ENCODE assay signal across 17 mouse cellular contexts in the genomic region with DNA sequence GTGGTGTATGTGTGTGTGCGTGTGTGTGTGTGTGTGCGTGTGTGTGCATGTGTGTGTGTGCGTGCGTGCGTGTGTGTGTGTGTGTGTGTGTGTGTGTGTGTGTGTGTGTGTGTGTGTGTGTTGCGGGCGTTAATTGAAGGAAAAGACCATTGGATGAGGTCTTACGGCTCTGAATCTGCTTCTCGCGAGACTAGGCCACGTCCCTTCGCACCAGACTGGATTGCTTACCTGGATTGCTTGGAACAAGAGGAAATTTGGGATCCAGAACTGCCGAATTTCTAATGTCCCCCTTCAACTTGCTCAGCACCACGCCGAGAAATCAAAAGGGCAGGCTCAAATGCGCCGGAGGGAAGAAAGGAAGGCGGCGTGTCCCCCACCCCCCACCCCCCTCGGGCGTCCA. TPM values are rescaled to one million over a fixed set of nuclear protein-coding genes. Genes with fewer than 3 reads are reported as not detected.
A peak's percentile ranks its signal among the peaks of the same experiment; 100 is the strongest.
DNase-seq lines count a peak whose midpoint lies in the region; ATAC-seq and TF ChIP-seq lines count a peak whose summit lies in the region.
"Had no signal": no experiment of that assay in that cellular context is flagged by ENCODE, and none has a peak within 500 bp of the region (broad histone marks: within the 10 kb centered on the region; RNA-seq: fewer than 3 reads in every experiment).

A gene (minus strand): TSS at position 366 of the 400 bp plus-strand sequence.

- peak within 1 kb of the TSS; percentile 34 for H3K4me2 ChIP-seq in heart, embryonic 14.5 days (ENCODE audit: low read length)
- H3K4me2 ChIP-seq in lung, embryonic 15.5 days, result peak within 1 kb of the TSS; percentile 13; the same call in 1 of the 2 replicates
- peak within 1 kb of the TSS; percentile 32 for H3K4me2 ChIP-seq in forebrain, embryonic 12.5 days
- H3K4me2 ChIP-seq: neural tube, embryonic 13.5 days had no signal

- peaks cover 54% of the 10 kb centered on the region for H3K27me3 ChIP-seq in heart, embryonic 14.5 days (ENCODE audit: control insufficient read depth, insufficient read depth, low read length)
- peaks cover 78% of the 10 kb centered on the region for H3K27me3 ChIP-seq in lung, embryonic 15.5 days
- H3K27me3 ChIP-seq in forebrain, embryonic 12.5 days, result peaks cover 79% of the 10 kb centered on the region

- H3K36me3 ChIP-seq in heart, embryonic 14.5 days (ENCODE audit: control insufficient read depth, insufficient read depth, low read length), result no peaks in the 10 kb centered on the region
- no peaks in the 10 kb centered on the region for H3K36me3 ChIP-seq in lung, embryonic 15.5 days
- H3K36me3 ChIP-seq in ES-E14 (ENCODE audit: control insufficient read depth, insufficient read depth, low read length, poor library complexity, severe bottlenecking), result no peaks in the 10 kb centered on the region
- H3K36me3 ChIP-seq in forebrain, embryonic 12.5 days (replicated peaks), result no peaks in the 10 kb centered on the region
- H3K36me3 ChIP-seq: neural tube, embryonic 13.5 days had no signal

- H3K9me3 ChIP-seq in heart, embryonic 14.5 days (ENCODE audit: control insufficient read depth, low read length), result no peaks in the 10 kb centered on the region
- H3K9me3 ChIP-seq in lung, embryonic 15.5 days, result no peaks in the 10 kb centered on the region
- H3K9me3 ChIP-seq in ES-E14 (ENCODE audit: control insufficient read depth, insufficient read depth, low read depth, low read length), result no peaks in the 10 kb centered on the region
- no peaks in the 10 kb centered on the region for H3K9me3 ChIP-seq in forebrain, embryonic 12.5 days
- H3K9me3 ChIP-seq: neural tube, embryonic 13.5 days had no signal

- H3K4me3 ChIP-seq in heart, embryonic 14.5 days (ENCODE audit: control insufficient read depth in 1 of 2, insufficient read depth in 1 of 2, low read depth in 1 of 2, low read length in 2 of 2), result peak within 1 kb of the TSS; percentile 11 to 17; a peak in 2 of 4 replicates
- H3K4me3 ChIP-seq in lung, embryonic 15.5 days, result no peak within 1 kb of the TSS
- H3K4me3 ChIP-seq in lung, adult 2 months (replicated peaks; ENCODE audit: extremely low read depth, low read depth, low read length), result no peak within 1 kb of the TSS
- H3K4me3 ChIP-seq in ES-E14 (ENCODE audit: insufficient read depth in 1 of 2, low read depth in 1 of 2, low read length in 2 of 2, poor library complexity in 1 of 2, severe bottlenecking in 1 of 2), result peak within 1 kb of the TSS in 1 of 2 experiments; percentile 23; a peak in 1 of 4 replicates
- H3K4me3 ChIP-seq in forebrain, embryonic 12.5 days (replicated peaks), result peak within 1 kb of the TSS; percentile 13
- H3K4me3 ChIP-seq: erythroblast, embryonic 14.5 days; neural tube, embryonic 13.5 days had no signal

- H3K9ac ChIP-seq in heart, embryonic 14.5 days (ENCODE audit: low read length), result no peak within 1 kb of the TSS
- no peak within 1 kb of the TSS for H3K9ac ChIP-seq in lung, embryonic 15.5 days
- no peak within 1 kb of the TSS for H3K9ac ChIP-seq in ES-E14 (ENCODE audit: insufficient read depth, low read depth, low read length, poor library complexity, severe bottlenecking)
- no peak within 1 kb of the TSS for H3K9ac ChIP-seq in forebrain, embryonic 12.5 days
- H3K9ac ChIP-seq: neural tube, embryonic 13.5 days had no signal

- in situ Hi-C loops in ES-E14 (cut with MboI; ENCODE audit: low sequenced_read_pairs in 2 of 2, unreplicated experiment in 2 of 2), result no loop called here

- ATAC-seq in heart, embryonic 14.5 days (ENCODE audit: insufficient number of reproducible peaks, insufficient read depth, low FRiP score, low read depth), result no peak
- no peak for ATAC-seq in lung, embryonic 15.5 days (ENCODE audit: borderline replicate concordance, extremely low read depth, low FRiP score, low TSS enrichment)
- ATAC-seq in forebrain, embryonic 12.5 days (ENCODE audit: low FRiP score), result no peak

- no peak within 1 kb of the TSS for H3K27ac ChIP-seq in heart, embryonic 14.5 days (replicated peaks in 1 of 2; ENCODE audit: control insufficient read depth in 1 of 2, insufficient read depth in 1 of 2, low read depth in 2 of 2, low read length in 2 of 2)
- H3K27ac ChIP-seq in lung, embryonic 15.5 days, result no peak within 1 kb of the TSS
- H3K27ac ChIP-seq in ES-E14 (ENCODE audit: insufficient read depth, low read depth, low read length, poor library complexity, severe bottlenecking), result no peak within 1 kb of the TSS
- no peak within 1 kb of the TSS for H3K27ac ChIP-seq in forebrain, embryonic 12.5 days
- H3K27ac ChIP-seq: neural tube, embryonic 13.5 days had no signal

- DNase-seq in heart, postnatal 14 days, result no peak
- DNase-seq in lung, adult 2 months, result no peak
- DNase-seq in ES-E14 (ENCODE audit: low read depth, low spot score), result no peak
- DNase-seq in gastrocnemius, postnatal 4 days (ENCODE audit: low spot score in 2 of 2), result no peak
- no peak for DNase-seq in layer of hippocampus, adult 9-11 months
- DNase-seq: cerebellum, postnatal 25 days; gastrocnemius, postnatal 25 days; kidney, adult 2 months; lung, postnatal 4 days; right cerebral cortex, postnatal 14 days had no signal

- peaks cover 0 to 5% of the 10 kb centered on the region in 2 experiments; a peak in 2 of 4 replicates for H3K4me1 ChIP-seq in heart, embryonic 14.5 days (ENCODE audit: control insufficient read depth in 2 of 2, insufficient read depth in 2 of 2, low read length in 2 of 2)
- no peaks in the 10 kb centered on the region; the same call in 1 of the 2 replicates for H3K4me1 ChIP-seq in lung, embryonic 15.5 days
- H3K4me1 ChIP-seq in lung, adult 2 months (ENCODE audit: control insufficient read depth, insufficient read depth, low read length), result no peaks in the 10 kb centered on the region
- H3K4me1 ChIP-seq in ES-E14 (ENCODE audit: control insufficient read depth in 2 of 2, insufficient read depth in 2 of 2, low read length in 2 of 2, poor library complexity in 1 of 2), result no peaks in the 10 kb centered on the region
- H3K4me1 ChIP-seq in forebrain, embryonic 12.5 days, result peaks cover 10% of the 10 kb centered on the region
- H3K4me1 ChIP-seq: neural tube, embryonic 13.5 days had no signal

- TF ChIP-seq CTCF in lung, adult 2 months (IDR thresholded peaks at IDR 0.05; ENCODE audit: insufficient read depth, low read length), result no peak

- intact Hi-C loops in heart, postnatal 14 days (cut with DNase I), result no loop called here

- no peak for TF ChIP-seq POLR2A in lung, adult 2 months (IDR thresholded peaks at IDR 0.05; ENCODE audit: borderline replicate concordance, extremely low read depth, low read depth, low read length)

- WGBS in heart, embryonic 14.5 days, result 15% methylated on average over 21 of the region's 21 CpGs
- WGBS in lung, embryonic 15.5 days, result 21% methylated on average over 21 of the region's 21 CpGs
- 32% methylated on average over 21 of the region's 21 CpGs for WGBS in lung, adult 2 months
- 26% methylated on average over 18 of the region's 21 CpGs for WGBS in forebrain, embryonic 12.5 days

TF ChIP-seq in ES-E14, 5 proteins besides CTCF, POLR2A, EP300 and RAD21:
- TF ChIP-seq ZNF384 (IDR thresholded peaks at IDR 0.05; ENCODE audit: low read depth, low read length) (no peak), CHD2 (IDR thresholded peaks at IDR 0.05; ENCODE audit: low read depth, low read length) (peak; percentile 91)

RNA-seq across cellular contexts. Expression of the gene that starts here (rescaled TPM):
- not detected in 2 replicates for polyA plus RNA-seq in heart, embryonic 14.5 days (2014; fragmentation: Nextera tagmentation; extraction: Ambion mirVana)
- total RNA-seq in heart, postnatal 14 days (2021), result not detected
- not detected in 2 replicates for polyA plus RNA-seq in lung, embryonic 15.5 days (2015; fragmentation: Nextera tagmentation; extraction: Ambion mirVana)
- polyA plus RNA-seq in lung, adult 2 months (2012; rRNA removed), result not detected in 2 replicates
- 0.48 and 2.3 TPM in 2 replicates for total RNA-seq in ES-E14 (2012; rRNA removed)
- not detected in 2 replicates for polyA plus RNA-seq in forebrain, embryonic 12.5 days (2016; fragmentation: Nextera tagmentation; extraction: Ambion mirVana)
- not detected for total RNA-seq in gastrocnemius, postnatal 4 days (2021)
- total RNA-seq: gastrocnemius, postnatal 25 days; left cerebral cortex, adult 18-20 months had no signal
- polyA plus RNA-seq: brain, embryonic 14.5 days; erythroblast, embryonic 14.5 days; kidney, adult 2 months; neural tube, embryonic 13.5 days had no signal

Comparison
In these comparisons a context has a peak if more than half of its experiments do, and no peak if none do; other contexts are left out.
1. H3K4me3 ChIP-seq: peak in heart, embryonic 14.5 days (2 of 2) and forebrain, embryonic 12.5 days (single experiment); none in lung, embryonic 15.5 days (single experiment) and lung, adult 2 months (single experiment).
2. Peak in every context shown above with its lines, with median percentiles within 50 percentile points of each other: H3K4me2 ChIP-seq.